Mouse (Mus musculus) ES-E14 (cell line): Measurements from ENCODE around the gene Ppp1r13b.

Experiments
- CHD2 ChIP-seq: IDR thresholded peaks from 2 replicates; pipeline ENCODE4 v1.6.1; 2014; ENCODE audit warnings: mild to moderate bottlenecking, low read depth, low read length, inconsistent platforms
- HCFC1 ChIP-seq: IDR thresholded peaks from 2 replicates; pipeline ENCODE4 v1.6.1; 2012; ENCODE audit warnings: low read length, inconsistent platforms, borderline replicate concordance; ENCODE audit not compliant: insufficient read depth
- MAFK ChIP-seq: IDR thresholded peaks from 2 replicates; pipeline ENCODE4 v1.6.1; 2014; ENCODE audit warnings: mild to moderate bottlenecking, low read depth, low read length, inconsistent platforms; ENCODE audit not compliant: insufficient read depth
- ZNF384 ChIP-seq: IDR thresholded peaks from 2 replicates; pipeline ENCODE4 v1.6.1; 2012; ENCODE audit warnings: low read depth, low read length, inconsistent platforms

- TF ChIP-seq MAFK: no peak
- TF ChIP-seq ZNF384: no peak
- no peak for TF ChIP-seq CHD2
- no peak for TF ChIP-seq HCFC1
Measured at GRCm38 (mm10) chr12:111901105-111901875, 6.6 kb downstream of the Ppp1r13b start.
